Mouse (Mus musculus) c-Kit-positive CD71-positive TER-119-negative erythroid progenitor cells, embryonic 14.5 days (primary cell): ENCODE data around the gene Thbs4.
"Not testable (repeated sequence)": the region's sequence is repeated elsewhere in the genome, so short reads cannot be mapped to it uniquely, and the experiment has no call there.

Source experiments
- DNase-seq: peaks from one replicate; pipeline ENCODE4 v3.0.0-alpha.2; 2013; ENCODE audit warnings: low read depth

Thbs4 gene

GRCm38 (mm10) chr13:92794462-92795214 lies at the start of gene Thbs4:
Gene Thbs4, minus strand, starts transcription at chr13:92794818.
- no peak for DNase-seq

DNA sequence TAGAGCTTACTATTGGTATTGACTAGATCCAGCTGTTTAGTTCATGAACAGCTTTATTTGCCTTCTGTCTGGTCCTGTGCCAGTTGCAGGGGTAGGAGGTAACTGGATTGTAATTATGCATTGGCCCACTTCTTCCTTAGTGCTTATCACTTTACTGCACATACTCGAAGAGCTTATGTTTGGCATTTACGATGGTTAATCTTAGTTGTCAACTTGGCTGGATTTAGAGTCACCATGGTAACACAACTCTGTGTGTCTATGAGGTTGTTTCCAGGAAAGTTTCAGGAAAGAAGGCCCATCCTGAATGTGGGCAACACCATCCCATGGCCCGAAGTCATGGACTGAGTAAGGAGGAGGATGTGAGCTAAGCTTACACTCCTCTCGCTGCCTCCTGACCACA lies 38.5 kb upstream of the Thbs4 start:
- no peak for DNase-seq

GRCm38 (mm10) chr13:92828820-92829219 lies 34.2 kb upstream of the Thbs4 start:
- no peak for DNase-seq

DNA sequence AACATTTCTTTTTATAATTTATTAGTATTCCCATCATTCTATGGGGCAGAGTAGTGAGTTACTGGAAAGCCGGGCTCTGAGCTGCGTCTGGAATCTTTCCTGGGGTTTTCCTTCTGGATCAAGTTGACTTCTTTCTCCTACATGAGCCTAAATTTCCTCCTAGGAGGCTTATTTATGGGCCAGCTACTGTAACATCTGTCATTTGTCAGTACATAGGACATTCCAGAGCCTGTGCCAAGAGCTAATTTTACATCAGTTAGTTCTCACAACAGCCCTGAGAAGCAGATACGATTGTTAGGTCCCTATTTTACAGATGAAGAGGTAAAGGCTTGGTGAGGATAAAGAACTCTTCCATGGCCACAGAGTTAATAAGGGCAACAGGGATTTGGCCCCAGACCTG lies 22.7 kb upstream of the Thbs4 start:
- DNase-seq, result no peak

GRCm38 (mm10) chr13:92816329-92816728 lies 21.7 kb upstream of the Thbs4 start:
- no peak for DNase-seq

DNA sequence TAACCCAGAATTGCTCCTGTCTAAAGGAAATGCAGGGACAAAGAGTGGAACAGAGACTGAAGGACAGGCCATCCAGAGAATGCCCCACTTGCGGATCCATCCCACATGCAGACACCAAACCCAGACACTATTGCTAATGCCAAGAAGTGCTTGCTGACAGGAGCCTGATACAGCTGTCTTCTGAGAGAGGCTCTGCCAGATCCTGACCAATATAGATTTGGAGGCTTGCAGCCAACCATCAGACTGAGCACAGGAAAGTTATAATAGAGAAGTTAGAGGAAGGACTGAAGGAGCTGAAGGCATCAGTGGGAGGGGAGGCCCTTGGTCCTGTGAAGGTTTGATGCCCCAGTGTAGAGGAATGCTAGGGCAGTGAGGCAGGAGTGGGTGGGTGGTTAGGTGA lies 16.0 kb upstream of the Thbs4 start:
- not testable (repeated sequence) for DNase-seq

DNA sequence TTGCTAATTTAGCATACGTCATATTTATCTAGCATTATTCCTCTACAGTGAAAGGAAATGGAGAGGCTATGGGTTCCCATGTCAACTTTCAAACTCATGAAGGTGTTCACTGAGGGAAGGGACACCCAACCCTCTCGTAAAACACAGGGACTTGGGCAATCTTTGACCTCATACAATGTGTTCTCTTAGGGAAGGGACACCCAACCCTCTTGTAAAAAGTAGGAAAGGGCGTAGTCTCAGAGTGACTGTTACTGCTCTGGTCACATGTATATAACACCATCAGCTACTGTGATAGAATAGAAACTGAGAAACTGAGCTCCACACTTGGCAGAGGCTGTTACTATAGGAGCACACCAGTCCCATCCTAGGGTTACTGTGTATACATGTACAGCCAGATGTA lies 13.2 kb upstream of the Thbs4 start:
- no peak for DNase-seq

GRCm38 (mm10) chr13:92806785-92807184 lies 12.2 kb upstream of the Thbs4 start:
- no peak for DNase-seq

- no peak for DNase-seq
Observed at GRCm38 (mm10) chr13:92799306-92799925, 4.8 kb upstream of the Thbs4 start.

DNA sequence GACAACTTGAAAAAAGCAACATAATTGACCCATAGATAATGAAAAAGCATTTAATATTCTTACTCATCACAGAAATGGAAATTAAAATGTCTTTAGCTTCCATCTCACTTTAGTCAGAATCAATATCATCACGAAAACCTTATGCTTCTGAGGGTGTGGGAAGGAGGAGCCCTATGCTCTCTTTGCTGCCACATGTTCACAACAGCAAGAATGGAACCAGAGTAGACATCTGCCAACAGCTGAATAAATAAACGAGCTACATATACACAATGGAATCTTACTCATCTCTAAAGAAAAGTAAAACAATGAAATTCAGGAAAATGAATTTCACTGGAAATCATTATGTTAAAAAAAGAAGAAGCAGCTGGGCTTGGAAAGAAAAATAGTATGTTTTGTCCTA lies 4.2 kb upstream of the Thbs4 start:
- no peak for DNase-seq

GRCm38 (mm10) chr13:92793636-92794035 lies 982 bp downstream of the Thbs4 start:
- DNase-seq, result no peak

DNA sequence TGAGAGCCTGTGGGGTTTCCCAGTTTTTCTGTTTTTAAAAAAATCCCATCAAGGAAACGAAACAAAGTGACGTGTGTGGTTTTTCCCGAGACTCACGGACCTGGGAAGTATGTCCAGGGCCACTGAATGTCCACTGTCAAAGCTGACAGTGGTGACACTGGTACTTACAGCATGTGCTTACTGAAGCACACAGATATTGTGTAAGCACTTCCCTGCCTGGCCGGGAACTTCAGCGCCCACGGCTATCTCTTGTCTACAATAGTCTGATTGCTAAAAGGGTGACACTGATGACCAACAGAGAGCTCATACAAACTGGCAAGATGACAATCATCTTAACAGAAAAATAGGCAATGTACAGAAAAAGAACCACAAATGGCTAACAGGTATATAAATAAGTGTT lies 3.1 kb downstream of the Thbs4 start:
- DNase-seq, result no peak

DNA sequence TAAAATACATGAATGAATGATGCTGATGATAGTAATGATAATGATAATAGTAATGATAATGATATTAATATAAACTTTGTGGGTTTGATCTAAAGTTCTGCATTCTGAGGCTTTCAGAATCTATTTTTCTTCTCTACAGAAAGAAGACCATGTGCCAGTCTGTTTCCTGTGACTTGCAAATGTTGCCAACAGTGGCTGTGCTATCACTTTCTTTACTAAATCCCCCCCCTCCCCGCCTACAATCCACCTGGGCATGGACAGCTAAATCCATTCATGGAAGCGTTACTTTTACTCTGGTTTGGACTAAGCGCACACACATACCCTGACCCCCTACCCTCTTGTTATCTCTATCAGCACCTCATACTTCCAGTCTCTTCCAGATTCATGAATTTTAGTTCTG lies 10.3 kb downstream of the Thbs4 start:
- DNase-seq, result no peak

DNA sequence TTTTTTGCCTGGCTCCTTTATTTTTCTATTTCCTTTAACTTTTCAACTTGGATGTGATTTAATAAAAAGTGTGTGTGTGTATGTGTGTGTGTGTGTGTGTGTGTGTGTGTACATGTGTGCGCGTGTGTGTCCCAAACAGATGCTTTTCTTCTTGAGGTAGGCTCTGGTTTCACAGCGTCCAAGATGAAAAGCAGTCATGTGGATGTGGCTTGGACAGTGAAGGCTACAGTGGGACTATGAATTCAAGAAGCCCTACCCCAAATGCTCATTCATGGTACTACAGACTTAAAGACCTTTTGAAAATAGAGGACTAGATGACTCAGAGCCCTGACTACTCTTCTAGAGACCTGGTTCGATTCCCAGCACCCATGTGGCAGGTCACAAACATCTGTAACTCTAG lies 11.1 kb downstream of the Thbs4 start:
- no peak for DNase-seq

DNA sequence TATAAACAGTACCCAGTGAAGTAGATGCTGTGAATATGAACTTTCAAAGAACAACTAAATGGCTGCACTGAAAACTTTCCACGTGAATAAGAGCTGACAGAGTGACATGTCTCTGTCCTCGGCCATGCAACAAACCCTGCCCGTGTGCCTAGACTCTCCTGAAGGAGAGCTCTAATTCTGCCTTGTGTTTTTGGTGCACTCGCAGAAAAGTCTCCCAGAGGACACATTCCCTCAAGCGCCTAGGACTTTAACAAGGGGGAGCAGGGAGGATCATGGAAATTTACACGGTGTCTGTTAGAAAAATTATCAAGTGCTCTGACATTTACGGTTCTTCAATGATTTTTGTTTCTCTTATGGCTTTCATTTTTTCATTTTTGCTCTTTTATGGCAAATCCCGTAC lies 13.7 kb downstream of the Thbs4 start:
- no peak for DNase-seq

DNA sequence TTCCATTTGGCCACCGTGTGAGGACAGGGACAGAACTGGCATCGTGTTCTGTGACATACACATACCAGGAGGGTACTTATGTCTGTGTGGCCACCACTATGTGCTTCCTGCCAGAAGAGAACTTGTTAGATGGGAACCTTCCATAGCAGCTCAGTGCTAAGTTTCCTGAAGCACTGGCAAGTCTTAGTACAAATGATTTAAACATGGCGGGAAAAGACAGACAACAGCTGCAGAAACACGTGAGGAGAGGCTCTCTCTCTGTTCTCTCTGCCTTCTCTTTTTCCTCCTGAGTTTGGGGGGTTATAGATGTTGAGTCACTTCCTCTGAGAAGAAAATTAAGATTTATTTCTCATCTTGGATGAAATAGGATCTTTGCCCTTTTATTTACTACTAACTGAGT lies 14.5 kb downstream of the Thbs4 start:
- DNase-seq, result no peak

DNA sequence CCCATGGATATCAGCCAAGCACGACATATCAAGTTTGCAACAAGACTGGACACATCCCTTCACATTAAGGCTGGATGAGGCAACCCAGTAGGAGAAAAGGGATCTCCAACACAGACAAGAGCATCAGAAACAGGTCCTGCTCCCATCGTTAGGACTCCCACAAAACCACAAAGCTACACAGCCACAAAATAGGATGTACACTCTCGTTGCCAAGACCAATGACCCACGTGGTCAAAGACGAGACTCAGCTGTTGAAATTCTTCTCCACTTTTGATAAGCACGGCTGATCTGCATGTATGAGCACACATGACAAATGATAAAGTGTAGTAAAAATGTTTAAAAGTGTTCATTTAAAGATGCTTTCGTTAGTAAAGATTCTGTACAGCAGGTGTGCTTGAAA lies 16.0 kb downstream of the Thbs4 start:
- no peak for DNase-seq

DNA sequence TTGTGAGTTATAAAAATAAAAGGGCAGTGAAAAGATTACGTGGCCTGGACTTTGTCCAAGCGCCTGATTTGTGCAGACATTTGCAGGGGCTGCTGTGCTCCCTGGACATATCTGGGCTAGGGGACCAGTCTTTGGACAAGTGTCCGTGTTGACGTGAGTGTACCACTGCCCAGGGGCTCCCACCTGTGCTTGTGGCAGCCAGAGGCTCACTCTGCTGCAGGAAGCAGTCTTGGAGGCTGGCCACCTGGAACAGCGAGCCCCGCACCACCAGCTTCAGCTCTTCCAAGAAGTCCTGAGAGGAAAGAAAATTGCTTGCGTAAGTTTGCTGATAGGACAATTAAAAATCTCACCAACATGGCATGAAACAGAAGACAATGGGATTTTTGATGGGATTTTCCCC lies 18.7 kb downstream of the Thbs4 start:
- DNase-seq, result no peak

DNA sequence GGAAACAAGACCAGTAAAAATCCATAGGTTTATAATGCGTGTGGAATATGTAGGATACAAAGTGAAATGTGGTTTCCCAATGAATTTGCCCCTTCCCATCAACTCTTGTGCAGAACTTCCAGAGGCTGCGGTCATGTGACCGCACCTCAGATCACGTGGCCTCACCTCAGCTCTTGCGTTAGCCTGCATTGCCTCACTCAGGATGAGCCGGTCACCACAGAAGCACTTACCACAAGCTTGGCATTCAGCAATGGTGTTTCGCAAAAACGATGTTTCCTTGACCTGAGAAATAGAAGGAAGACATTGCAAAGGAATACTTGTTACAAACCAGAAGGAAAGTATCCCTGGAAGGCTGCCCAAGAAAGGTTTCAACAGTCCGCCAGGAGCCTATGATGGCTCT lies 19.7 kb downstream of the Thbs4 start:
- DNase-seq, result no peak

DNA sequence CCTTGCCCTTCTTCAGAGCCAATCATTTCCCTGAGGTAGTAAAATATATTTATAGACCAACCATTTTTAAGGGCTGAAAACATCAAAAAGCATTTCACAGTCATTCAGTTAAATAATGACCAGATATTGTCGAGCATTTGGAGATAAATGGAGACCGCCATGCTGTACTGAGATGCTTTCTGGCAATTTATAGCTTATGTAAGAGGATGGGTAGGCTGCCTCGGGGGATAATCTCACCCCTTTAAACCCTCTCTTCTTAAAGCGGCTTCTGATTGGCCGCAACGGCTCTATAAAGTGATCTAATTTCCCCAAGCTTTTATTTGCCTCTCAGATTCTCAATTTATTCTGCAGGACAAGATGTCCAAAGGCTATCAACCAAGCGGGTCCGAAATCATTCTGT lies 22.1 kb downstream of the Thbs4 start:
- no peak for DNase-seq

DNA sequence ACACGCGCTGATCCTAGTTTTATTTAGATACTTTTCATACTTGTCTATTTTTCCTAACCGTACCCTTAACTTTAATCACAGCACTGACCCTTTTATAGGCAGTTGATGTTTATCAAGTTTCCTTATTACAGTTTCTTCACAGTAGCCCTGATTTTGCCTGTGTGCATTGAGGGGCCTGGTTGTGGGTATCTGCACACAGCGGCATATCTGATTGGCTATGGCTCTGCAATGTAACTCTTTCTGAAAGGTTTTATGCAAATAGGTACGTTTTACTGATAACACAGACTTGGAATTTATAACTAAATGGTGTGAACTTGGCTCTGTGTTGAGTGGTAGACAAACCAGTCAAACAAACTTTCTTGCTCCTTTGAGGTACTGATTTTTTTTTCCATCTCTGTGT lies 23.1 kb downstream of the Thbs4 start:
- DNase-seq, result no peak

GRCm38 (mm10) chr13:92765454-92766242 lies 29.0 kb downstream of the Thbs4 start:
- no peak for DNase-seq

DNA sequence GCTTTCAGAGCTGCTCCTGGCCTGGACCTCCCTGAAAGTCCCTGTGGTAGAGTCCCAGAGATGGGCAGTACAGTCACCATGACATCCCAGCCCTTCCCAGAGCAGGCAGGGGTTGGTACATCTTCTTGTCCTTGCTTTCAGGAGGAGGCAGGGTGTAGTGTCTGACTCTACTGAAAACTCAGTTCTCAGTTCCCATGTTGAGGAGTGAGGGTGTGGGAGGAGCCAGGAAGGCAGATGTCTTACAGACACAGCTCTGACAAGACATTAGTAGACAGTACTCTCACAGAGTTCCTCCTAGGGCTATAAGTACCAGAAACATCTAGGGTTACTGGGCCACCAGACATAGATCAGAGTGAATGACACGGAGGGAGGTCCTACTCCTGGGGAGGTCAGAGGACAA lies 32.3 kb downstream of the Thbs4 start:
- no peak for DNase-seq
